Mouse (Mus musculus) spleen, adult 2 months (tissue): ENCODE measurements around the gene Tnip2. TPM values are rescaled to one million over a fixed set of nuclear protein-coding genes. Genes with fewer than 3 reads are reported as not detected.
A peak's percentile ranks its signal among the peaks of the same experiment; 100 is the strongest.

Experiments
- DNase-seq, 2 experiments: peaks; one replicate each; pipeline versions ENCODE4 v3.0.0 to v3.0.0-alpha.2; 2012 to 2021; ENCODE audit warnings: low spot score in 2 of 2, low read depth in 1 of 2
- H3K27ac ChIP-seq: fragments of 200-500 bp; 2 replicates; pipeline ENCODE4 v1.5.1; 2012; ENCODE audit warnings: low read length, inconsistent platforms; ENCODE audit not compliant: insufficient read depth
- H3K27me3 ChIP-seq: fragments of 200-500 bp; 2 replicates; pipeline ENCODE4 v1.6.1; 2012; ENCODE audit warnings: mild to moderate bottlenecking, moderate library complexity, low read length, inconsistent platforms; ENCODE audit not compliant: control insufficient read depth, insufficient read depth
- H3K36me3 ChIP-seq: fragments of 200-500 bp; 2 replicates; pipeline ENCODE4 v1.6.1; 2012; ENCODE audit warnings: mild to moderate bottlenecking, low read length, inconsistent platforms; ENCODE audit not compliant: control insufficient read depth, insufficient read depth
- H3K4me1 ChIP-seq: fragments of 200-500 bp; 2 replicates; pipeline ENCODE4 v1.6.1; 2011; ENCODE audit warnings: inconsistent platforms; ENCODE audit not compliant: control insufficient read depth, insufficient read depth, insufficient read length
- H3K4me3 ChIP-seq: fragments of 200-500 bp; 2 replicates; pipeline ENCODE4 v1.5.1; 2011; ENCODE audit warnings: mild to moderate bottlenecking, inconsistent platforms; ENCODE audit not compliant: insufficient read depth, insufficient read length; ENCODE audit errors: extremely low read depth
- CTCF ChIP-seq: fragments of 200-500 bp; IDR thresholded peaks from 2 replicates; pipeline ENCODE4 v1.5.1; 2011; ENCODE audit warnings: mild to moderate bottlenecking, inconsistent platforms; ENCODE audit not compliant: insufficient read depth, insufficient read length, insufficient replicate concordance; ENCODE audit errors: extremely low read depth
- POLR2A ChIP-seq: fragments of 200-500 bp; IDR thresholded peaks from 2 replicates; pipeline ENCODE4 v1.6.1; 2011; ENCODE audit warnings: low read depth, low read length, inconsistent platforms
- WGBS: fragments of 180-500 bp; shearing (Covaris S2); methylation state at CpG from one replicate; pipeline ENCODE4 v1.1.7; 2018; 5-methylcytosine and 5-hydroxymethylcytosine counted together
- polyA plus RNA-seq: library from polyadenylated mRNA; depleted of rRNA; stranded (reverse); fragments of >200 nt; gene quantifications from 2 replicates; pipeline ENCODE4 v1.2.3, GENCODE M21; 2012

Tnip2 gene
- polyA plus RNA-seq, 1 experiment = 23.3 TPM

DNA sequence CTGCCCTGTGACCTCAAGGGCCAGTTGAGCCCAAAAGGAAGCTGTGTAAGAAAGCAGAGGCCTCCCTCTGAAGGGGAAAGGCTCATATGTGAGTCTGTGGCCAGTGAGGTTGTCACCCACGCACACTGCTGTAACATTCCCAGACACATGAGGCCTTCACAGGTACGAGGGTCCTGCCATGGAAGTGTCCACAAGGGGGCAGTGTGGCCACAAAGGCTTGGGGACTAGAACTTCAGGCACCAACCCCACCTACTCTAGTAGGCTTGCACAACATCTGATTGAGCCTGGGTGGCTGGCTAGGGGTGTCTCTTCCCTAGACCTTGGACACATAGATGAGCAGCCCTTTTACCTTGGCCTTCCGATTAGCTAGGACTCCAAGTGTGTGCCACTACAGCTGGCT lies 4.1 kb upstream of the Tnip2 start:
- TF ChIP-seq POLR2A (no peak), CTCF (peak; percentile 90; the same call in 1 of the 2 replicates)
- no peak overlapping the region for H3K4me3 ChIP-seq
- H3K36me3 ChIP-seq = no peaks in the 10 kb centered on the region
- DNase-seq = peak; percentile 72 to 86
- H3K27me3 ChIP-seq = no peaks in the 10 kb centered on the region
- no peak overlapping the region for H3K27ac ChIP-seq
- WGBS = 16% methylated on average over 3 of the region's 3 CpGs
- peaks cover 32% of the 10 kb centered on the region for H3K4me1 ChIP-seq

DNA sequence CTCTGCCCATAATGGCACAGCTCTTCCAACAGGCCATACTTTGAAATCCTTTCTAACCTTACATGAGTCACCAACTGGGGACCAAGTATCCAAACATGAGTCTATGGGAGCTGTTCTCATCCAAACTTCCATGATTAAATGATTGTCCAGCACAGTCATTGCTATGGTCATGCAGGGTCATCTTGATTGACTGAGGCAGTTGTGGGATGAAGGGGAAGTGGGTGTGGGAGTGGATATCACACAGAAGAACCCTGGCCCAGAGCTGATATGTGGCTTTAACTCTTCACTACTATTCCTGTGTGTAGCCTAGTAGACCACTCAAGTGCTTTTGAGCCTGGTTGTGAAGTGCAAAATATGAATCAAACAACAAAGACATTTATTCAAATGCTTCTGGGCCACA lies 1.3 kb upstream of the Tnip2 start:
- Histone ChIP-seq H3K4me3 (no peak overlapping the region), H3K27me3 (no peaks in the 10 kb centered on the region), H3K4me1 (peaks cover 14% of the 10 kb centered on the region; the same call in 1 of the 2 replicates), H3K27ac (no peak overlapping the region), H3K36me3 (no peaks in the 10 kb centered on the region)
- no peak for DNase-seq
- TF ChIP-seq CTCF = no peak
- TF ChIP-seq POLR2A = no peak

DNA sequence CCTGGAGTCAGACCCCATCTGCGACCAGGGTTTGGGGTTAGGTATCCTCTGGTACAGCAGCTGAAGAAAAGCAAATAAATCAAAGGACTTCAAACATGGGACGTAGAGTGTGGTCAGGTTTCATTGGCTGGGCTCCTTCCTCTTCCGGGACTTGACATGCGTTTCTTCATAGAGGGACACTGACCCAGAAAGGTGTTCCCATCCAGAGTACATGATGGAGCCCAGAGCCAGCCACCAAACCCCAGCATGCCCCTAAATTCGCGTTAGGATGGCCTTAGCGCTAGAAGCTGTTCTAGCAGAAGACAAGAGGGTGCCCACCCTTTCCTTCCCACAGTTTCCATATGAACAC lies 401 bp upstream of the Tnip2 start:
- DNase-seq = no peak
- no peaks in the 10 kb centered on the region for H3K27me3 ChIP-seq
- no peaks in the 10 kb centered on the region for H3K36me3 ChIP-seq
- peak overlapping the region; percentile 46 for H3K27ac ChIP-seq
- 12% methylated on average over 7 of the region's 7 CpGs for WGBS
- H3K4me3 ChIP-seq = peak overlapping the region; percentile 80
- peaks cover 7% of the 10 kb centered on the region; the same call in 1 of the 2 replicates for H3K4me1 ChIP-seq
- TF ChIP-seq POLR2A (no peak), CTCF (no peak)

DNA sequence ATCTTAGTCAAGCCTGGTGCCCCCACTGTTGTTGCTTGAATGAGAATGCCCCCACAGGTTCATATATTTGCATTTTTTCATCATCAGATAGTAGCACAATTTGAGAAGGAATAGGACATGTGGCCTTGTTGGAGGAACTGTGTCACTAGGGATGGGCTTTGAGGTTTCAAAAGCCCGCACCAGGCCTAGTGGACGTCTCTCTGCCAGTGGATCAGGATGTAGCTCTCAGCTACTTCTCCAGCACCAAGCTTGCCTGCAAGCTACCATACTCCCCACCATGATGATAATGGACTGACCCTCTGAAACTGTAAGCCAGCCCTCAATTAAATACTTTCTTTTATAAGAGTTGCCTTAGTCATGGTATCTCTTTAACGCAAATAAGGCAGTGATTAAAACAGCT lies 1.3 kb downstream of the Tnip2 start:
- H3K27ac ChIP-seq = no peak overlapping the region
- WGBS = 84% methylated on average over 3 of the region's 3 CpGs
- TF ChIP-seq POLR2A (no peak), CTCF (no peak)
- H3K27me3 ChIP-seq = no peaks in the 10 kb centered on the region
- no peaks in the 10 kb centered on the region for H3K36me3 ChIP-seq
- DNase-seq = no peak
- peaks cover 5% of the 10 kb centered on the region; the same call in 1 of the 2 replicates for H3K4me1 ChIP-seq
- H3K4me3 ChIP-seq = no peak overlapping the region

DNA sequence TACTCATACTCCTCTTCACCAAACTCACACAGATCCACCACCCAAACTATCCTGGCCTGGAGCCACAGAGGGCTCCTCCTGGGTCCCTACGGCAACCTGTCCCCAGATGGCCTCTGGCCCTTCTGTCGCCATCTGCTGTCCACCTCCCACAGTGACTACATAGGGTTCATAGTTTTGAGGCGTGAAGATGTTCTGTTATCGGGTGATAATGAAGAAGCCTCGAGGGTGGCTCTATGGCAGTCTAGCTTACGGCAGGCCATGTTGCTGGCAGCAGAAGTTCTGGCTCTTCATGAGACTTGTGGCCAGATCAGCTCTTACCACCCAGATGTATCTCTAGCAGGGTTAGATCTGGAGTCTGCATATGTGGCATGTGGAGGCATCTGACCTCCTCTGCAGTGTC lies 11.0 kb downstream of the Tnip2 start:
- H3K36me3 ChIP-seq = peaks cover 10% of the 10 kb centered on the region
- no peak for DNase-seq

DNA sequence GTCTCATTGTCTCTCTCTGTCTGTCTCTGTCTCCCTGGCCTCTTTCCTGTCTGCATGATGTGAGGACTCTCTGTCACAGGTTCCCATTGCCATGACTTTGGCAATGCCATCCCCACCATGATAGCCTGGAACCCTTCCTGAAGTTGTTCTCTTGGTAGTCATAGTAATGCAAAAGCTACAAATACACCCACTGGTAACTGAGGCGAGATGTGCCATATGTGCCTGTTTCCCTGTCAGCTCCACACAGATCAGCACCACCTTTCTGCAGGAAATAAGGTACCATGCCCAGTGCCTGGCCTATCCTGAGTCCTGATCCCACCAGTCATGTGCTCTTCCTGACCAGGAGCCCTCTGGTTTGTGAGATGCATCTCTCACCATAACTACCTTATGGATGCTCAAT lies 11.4 kb downstream of the Tnip2 start:
- no peaks in the 10 kb centered on the region for H3K4me1 ChIP-seq
- H3K27me3 ChIP-seq = no peaks in the 10 kb centered on the region
- WGBS = 88% methylated on average over 1 of the region's 1 CpGs
- H3K27ac ChIP-seq = no peak overlapping the region
- TF ChIP-seq POLR2A (no peak), CTCF (no peak)
- no peak for DNase-seq
- H3K36me3 ChIP-seq = peaks cover 10% of the 10 kb centered on the region
- no peak overlapping the region for H3K4me3 ChIP-seq

More for the DNA sequence above, 11.0 kb downstream of the Tnip2 start:
- H3K4me3 ChIP-seq = no peak overlapping the region
- TF ChIP-seq CTCF = no peak
- H3K27ac ChIP-seq = no peak overlapping the region
- no peaks in the 10 kb centered on the region for H3K27me3 ChIP-seq
- WGBS = 88% methylated on average over 6 of the region's 6 CpGs
- no peaks in the 10 kb centered on the region for H3K4me1 ChIP-seq

DNA sequence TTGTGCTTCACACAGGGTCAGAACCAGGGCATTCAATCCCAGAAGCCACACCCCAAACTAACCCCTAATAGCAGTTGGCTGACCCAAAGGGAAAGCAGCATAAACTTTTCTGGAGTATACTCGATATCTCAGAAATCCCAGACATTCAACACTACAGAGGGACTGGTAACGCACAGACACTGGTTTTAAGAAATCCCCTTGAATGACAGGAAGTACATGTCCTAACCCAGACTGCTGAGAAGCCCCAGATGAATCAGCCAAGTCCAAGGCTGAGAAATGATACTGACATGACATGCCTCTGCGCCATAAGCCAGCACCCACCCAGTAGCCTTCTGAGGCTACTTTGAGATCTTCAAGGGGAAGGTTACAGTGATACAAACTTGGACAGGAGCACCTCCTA lies 12.2 kb downstream of the Tnip2 start:
- no peak overlapping the region for H3K4me3 ChIP-seq
- no peaks in the 10 kb centered on the region for H3K27me3 ChIP-seq
- H3K27ac ChIP-seq = no peak overlapping the region
- WGBS = 80% methylated on average over 3 of the region's 3 CpGs
- TF ChIP-seq CTCF (no peak), POLR2A (no peak)
- H3K36me3 ChIP-seq = peaks cover 12% of the 10 kb centered on the region
- no peaks in the 10 kb centered on the region for H3K4me1 ChIP-seq
- DNase-seq = no peak
